ENCODE assay signal across 8 mouse cellular contexts in the genomic region with DNA sequence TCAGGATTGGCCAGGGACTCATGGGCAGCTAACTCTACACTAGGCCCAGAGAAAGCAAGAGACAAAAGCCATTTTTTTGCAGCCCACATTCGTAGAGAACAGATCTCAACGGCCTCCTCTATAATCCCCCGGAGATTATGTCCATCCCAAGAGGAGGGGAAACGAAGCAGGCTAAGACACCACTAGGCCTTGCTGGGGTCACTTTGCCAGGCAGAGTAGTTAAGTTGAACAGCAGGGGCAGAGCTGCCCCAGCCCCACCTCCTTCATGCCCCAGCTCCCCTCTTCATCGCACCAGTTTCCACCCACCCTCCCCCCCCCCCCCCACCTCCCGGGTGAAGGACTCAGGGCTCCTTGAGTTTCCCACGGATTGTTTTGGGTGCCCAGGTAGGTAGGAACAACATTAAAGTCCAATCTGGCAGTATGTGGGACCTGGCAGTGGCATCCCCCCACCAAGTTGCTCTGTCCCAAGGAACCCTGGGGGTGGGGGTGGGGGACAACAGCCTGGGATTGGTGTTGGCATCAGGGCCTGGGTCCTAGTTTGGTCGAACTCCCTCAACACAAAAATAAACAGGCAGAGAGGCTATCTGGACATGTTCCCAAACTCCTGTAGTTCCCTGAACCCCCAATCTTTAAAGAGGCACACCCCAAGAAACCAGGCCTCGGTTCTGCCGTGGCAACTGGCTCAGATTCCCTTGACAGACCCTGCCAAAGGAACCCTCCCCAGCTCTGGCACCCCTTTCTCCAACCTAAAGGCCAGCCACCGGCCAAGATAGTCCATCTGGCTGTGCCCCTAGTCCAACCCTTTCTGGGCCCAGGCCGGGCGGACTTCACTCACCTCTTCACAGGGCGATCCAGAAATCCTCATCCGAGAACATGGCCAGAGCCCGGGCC. TPM values are rescaled to one million over a fixed set of nuclear protein-coding genes. Genes with fewer than 3 reads are reported as not detected.
DNase-seq lines count a peak whose midpoint lies in the region; ATAC-seq and TF ChIP-seq lines count a peak whose summit lies in the region.

No protein-coding gene starts in this region.

- peak; percentile 58 to 60 for DNase-seq in right cerebral cortex, postnatal 10 days (ENCODE audit: low spot score in 2 of 2)
- no peak for DNase-seq in right cerebral cortex, postnatal 14 days
- DNase-seq in cerebellum, postnatal 36 days = peak; percentile 55 to 69
- DNase-seq in kidney, postnatal 0 days (ENCODE audit: low spot score) = peak; percentile 25
- peak; percentile 49 to 51 for DNase-seq in lung, postnatal 4 days
- peak; percentile 25 to 59 for DNase-seq in thymus, postnatal 36 days

- WGBS in heart, embryonic 14.5 days = 0% methylated on average over 15 of the region's 16 CpGs
- 0% methylated on average over 16 of the region's 16 CpGs for WGBS in kidney, postnatal 0 days

- no peak for ATAC-seq in heart, embryonic 14.5 days (ENCODE audit: insufficient number of reproducible peaks, insufficient read depth, low FRiP score, low read depth)
- ATAC-seq in kidney, postnatal 0 days (replicated peaks; ENCODE audit: low FRiP score, low read depth) = no peak
- no peak for ATAC-seq in frontal cortex, adult (ENCODE audit: low TSS enrichment)

- peaks cover 15 to 36% of the 10 kb centered on the region in 2 experiments for H3K4me1 ChIP-seq in heart, embryonic 14.5 days (ENCODE audit: control insufficient read depth in 2 of 2, insufficient read depth in 2 of 2, low read length in 2 of 2)
- peaks cover 20% of the 10 kb centered on the region; the same call in 1 of the 2 replicates for H3K4me1 ChIP-seq in kidney, postnatal 0 days (replicated peaks; ENCODE audit: insufficient read depth, low read length)

- H3K27ac ChIP-seq in heart, embryonic 14.5 days (replicated peaks in 1 of 2; ENCODE audit: control insufficient read depth in 1 of 2, insufficient read depth in 1 of 2, low read depth in 2 of 2, low read length in 2 of 2) = peak overlapping the region; percentile 98 to 99
- H3K27ac ChIP-seq in kidney, postnatal 0 days = peak overlapping the region; percentile 99

- H3K4me3 ChIP-seq in heart, embryonic 14.5 days (ENCODE audit: control insufficient read depth in 1 of 2, insufficient read depth in 1 of 2, low read depth in 1 of 2, low read length in 2 of 2) = peak overlapping the region; percentile 84 to 94
- peak overlapping the region; percentile 99 for H3K4me3 ChIP-seq in kidney, postnatal 0 days (replicated peaks; ENCODE audit: low read depth, low read length)

- peak overlapping the region; percentile 98 for H3K9ac ChIP-seq in heart, embryonic 14.5 days (ENCODE audit: low read length)
- peak overlapping the region; percentile 99 for H3K9ac ChIP-seq in kidney, postnatal 0 days (ENCODE audit: low read depth, low read length)

- no peak for TF ChIP-seq CTCF in kidney, postnatal 0 days (IDR thresholded peaks at IDR 0.05; ENCODE audit: low read depth)

- no peaks in the 10 kb centered on the region for H3K9me3 ChIP-seq in heart, embryonic 14.5 days (ENCODE audit: control insufficient read depth, low read length)
- no peaks in the 10 kb centered on the region for H3K9me3 ChIP-seq in kidney, postnatal 0 days (replicated peaks; ENCODE audit: low read length)

- H3K27me3 ChIP-seq in heart, embryonic 14.5 days (ENCODE audit: control insufficient read depth, insufficient read depth, low read length) = no peaks in the 10 kb centered on the region
- no peaks in the 10 kb centered on the region for H3K27me3 ChIP-seq in kidney, postnatal 0 days (ENCODE audit: insufficient read depth, low read length)

- H3K4me2 ChIP-seq in heart, embryonic 14.5 days (ENCODE audit: low read length) = peak overlapping the region; percentile 93
- peak overlapping the region; percentile 79 for H3K4me2 ChIP-seq in kidney, postnatal 0 days (ENCODE audit: low read length)

- peaks cover 14% of the 10 kb centered on the region for H3K36me3 ChIP-seq in heart, embryonic 14.5 days (ENCODE audit: control insufficient read depth, insufficient read depth, low read length)
- peaks cover 12% of the 10 kb centered on the region for H3K36me3 ChIP-seq in kidney, postnatal 0 days (ENCODE audit: insufficient read depth, low read length)

RNA-seq across cellular contexts. Expression of a gene that starts 0.6 kb away (rescaled TPM):
- polyA plus RNA-seq in heart, embryonic 14.5 days (2014; fragmentation: Nextera tagmentation; extraction: Ambion mirVana) = 12.7 and 13.0 TPM in 2 replicates
- polyA plus RNA-seq in kidney, postnatal 0 days (2015; fragmentation: Nextera tagmentation; extraction: Ambion mirVana) = 6.4 and 8.3 TPM in 2 replicates

RNA-seq across cellular contexts. Expression of a gene that starts 23.9 kb away (rescaled TPM):
- 4.0 and 4.9 TPM in 2 replicates for polyA plus RNA-seq in heart, embryonic 14.5 days (2014; fragmentation: Nextera tagmentation; extraction: Ambion mirVana)
- 15.4 and 15.7 TPM in 2 replicates for polyA plus RNA-seq in kidney, postnatal 0 days (2015; fragmentation: Nextera tagmentation; extraction: Ambion mirVana)

RNA-seq across cellular contexts. Expression of a gene that starts 27.9 kb away (rescaled TPM):
- 0.93 and 1.1 TPM in 2 replicates for polyA plus RNA-seq in heart, embryonic 14.5 days (2014; fragmentation: Nextera tagmentation; extraction: Ambion mirVana)
- polyA plus RNA-seq in kidney, postnatal 0 days (2015; fragmentation: Nextera tagmentation; extraction: Ambion mirVana) = 2.6 and 2.9 TPM in 2 replicates

RNA-seq across cellular contexts. Expression of a gene that starts 39.1 kb away (rescaled TPM):
- 82.0 and 85.5 TPM in 2 replicates for polyA plus RNA-seq in heart, embryonic 14.5 days (2014; fragmentation: Nextera tagmentation; extraction: Ambion mirVana)
- polyA plus RNA-seq in kidney, postnatal 0 days (2015; fragmentation: Nextera tagmentation; extraction: Ambion mirVana) = 83.1 and 94.5 TPM in 2 replicates

RNA-seq across cellular contexts. Expression of a gene that starts 47.6 kb away (rescaled TPM):
- 3.5 and 5.7 TPM in 2 replicates for polyA plus RNA-seq in heart, embryonic 14.5 days (2014; fragmentation: Nextera tagmentation; extraction: Ambion mirVana)
- polyA plus RNA-seq in kidney, postnatal 0 days (2015; fragmentation: Nextera tagmentation; extraction: Ambion mirVana) = 11.6 and 13.0 TPM in 2 replicates
